Mouse (Mus musculus) activated CD4-positive, CD25-positive, alpha-beta regulatory T cell, adult 4 months (primary cell): ENCODE measurements around the gene Clasp1. TPM values are rescaled to one million over a fixed set of nuclear protein-coding genes. Genes with fewer than 3 reads are reported as not detected.

Source experiments
- ATAC-seq: one replicate; pipeline ENCODE4 v1.8.0; 2017
- polyA plus RNA-seq, 2 experiments: library from polyadenylated mRNA; unstranded; fragments of 100-300 nt; shearing (Covaris generic); gene quantifications; one replicate each; pipeline ENCODE4 v1.2.1; 2017

Gene Clasp1
- polyA plus RNA-seq, 2 experiments from 2014 or later = 36.6 to 44.9 TPM

- no peak for ATAC-seq
These were observed 64.7 kb downstream of the Clasp1 start for GRCm38 (mm10) chr1:118453577-118453976.

- ATAC-seq = no peak
These were observed 66.0 kb downstream of the Clasp1 start for GRCm38 (mm10) chr1:118454817-118455216.

DNA sequence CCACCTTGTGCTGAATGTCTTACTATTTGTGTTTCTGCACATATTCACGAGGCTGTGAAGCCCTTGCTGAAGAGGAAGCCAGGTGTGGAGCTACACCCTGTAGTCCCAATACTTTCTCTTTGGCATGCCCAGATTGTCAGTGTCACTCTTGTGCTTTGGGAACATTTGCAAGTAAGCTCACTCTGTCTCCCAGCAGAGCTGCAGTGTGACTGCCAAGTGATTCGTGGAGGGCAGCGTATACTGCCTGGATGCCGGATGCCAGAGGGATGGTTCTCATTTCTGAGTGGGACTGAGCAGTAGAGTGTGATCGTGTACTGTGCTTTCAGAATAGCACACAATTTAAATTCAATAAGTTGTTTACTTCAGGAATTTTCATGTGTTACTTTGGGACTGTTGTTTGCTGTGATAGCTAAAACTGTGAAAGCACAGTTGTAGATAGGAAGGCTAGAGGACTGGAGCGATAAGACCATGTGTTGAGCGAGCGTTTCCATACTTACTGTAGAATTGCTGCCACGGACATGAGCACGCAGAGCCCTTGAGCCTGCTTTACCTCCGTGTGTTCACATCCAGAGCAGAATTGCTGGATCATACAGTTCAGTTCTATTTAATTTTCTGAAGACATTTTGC, 68.5 kb downstream of the Clasp1 start:
- ATAC-seq = no peak

- no peak for ATAC-seq
These were observed 69.0 kb downstream of the Clasp1 start for GRCm38 (mm10) chr1:118457883-118458259.

- no peak for ATAC-seq
These were observed 69.4 kb downstream of the Clasp1 start for GRCm38 (mm10) chr1:118458279-118458678.

GRCm38 (mm10) chr1:118458963-118459920, 70.4 kb downstream of the Clasp1 start:
- ATAC-seq = peak; percentile 92

GRCm38 (mm10) chr1:118460716-118461115, 71.9 kb downstream of the Clasp1 start:
- ATAC-seq = no peak

- ATAC-seq = no peak
These were observed 77.2 kb downstream of the Clasp1 start for GRCm38 (mm10) chr1:118466041-118466440.

DNA sequence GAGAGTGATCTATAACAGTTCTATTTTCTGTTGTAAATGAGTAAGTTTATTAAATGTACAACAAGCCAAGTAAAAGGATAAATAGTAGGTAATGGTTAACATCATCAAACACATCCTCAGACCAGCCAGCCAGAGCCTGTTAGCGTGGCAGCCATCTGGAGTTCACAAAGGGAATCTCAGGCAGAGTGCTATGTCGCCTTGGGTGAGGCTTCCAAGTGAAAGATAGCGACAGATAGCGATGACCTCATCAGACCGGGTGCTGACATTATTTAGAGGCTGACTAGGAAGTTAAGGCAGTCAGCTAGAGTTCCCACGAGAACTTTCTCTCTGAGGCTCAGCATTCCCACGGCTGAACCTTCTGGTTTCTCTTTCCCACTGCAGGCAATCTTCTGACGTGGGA, 83.5 kb downstream of the Clasp1 start:
- no peak for ATAC-seq

- ATAC-seq = peak; percentile 92
These were observed 88.1 kb downstream of the Clasp1 start for GRCm38 (mm10) chr1:118476919-118477318.

DNA sequence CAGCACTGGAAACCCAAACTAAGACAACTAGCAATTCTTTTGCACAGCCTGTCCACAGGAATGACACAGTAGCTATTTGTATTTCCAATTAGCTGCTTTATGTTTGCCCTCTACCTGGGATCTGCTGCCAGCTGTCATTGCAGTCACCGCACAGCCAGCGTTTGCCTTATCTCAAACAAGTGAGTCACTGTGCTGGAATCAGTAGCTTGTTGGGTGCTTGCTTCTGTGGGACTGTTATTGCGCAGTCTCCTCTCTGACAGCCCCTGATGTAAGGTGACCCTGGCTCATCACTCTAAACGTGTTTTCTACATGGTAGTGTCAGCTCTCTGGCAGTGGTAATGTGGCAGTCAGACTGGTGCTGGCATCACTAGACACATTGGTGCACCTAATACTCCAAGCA, 90.4 kb downstream of the Clasp1 start:
- no peak for ATAC-seq

- no peak for ATAC-seq
These were observed 91.9 kb downstream of the Clasp1 start for GRCm38 (mm10) chr1:118480484-118481364.

GRCm38 (mm10) chr1:118481365-118481702, 92.5 kb downstream of the Clasp1 start:
- ATAC-seq = no peak

- ATAC-seq = no peak
These were observed 92.8 kb downstream of the Clasp1 start for GRCm38 (mm10) chr1:118481703-118482102.

DNA sequence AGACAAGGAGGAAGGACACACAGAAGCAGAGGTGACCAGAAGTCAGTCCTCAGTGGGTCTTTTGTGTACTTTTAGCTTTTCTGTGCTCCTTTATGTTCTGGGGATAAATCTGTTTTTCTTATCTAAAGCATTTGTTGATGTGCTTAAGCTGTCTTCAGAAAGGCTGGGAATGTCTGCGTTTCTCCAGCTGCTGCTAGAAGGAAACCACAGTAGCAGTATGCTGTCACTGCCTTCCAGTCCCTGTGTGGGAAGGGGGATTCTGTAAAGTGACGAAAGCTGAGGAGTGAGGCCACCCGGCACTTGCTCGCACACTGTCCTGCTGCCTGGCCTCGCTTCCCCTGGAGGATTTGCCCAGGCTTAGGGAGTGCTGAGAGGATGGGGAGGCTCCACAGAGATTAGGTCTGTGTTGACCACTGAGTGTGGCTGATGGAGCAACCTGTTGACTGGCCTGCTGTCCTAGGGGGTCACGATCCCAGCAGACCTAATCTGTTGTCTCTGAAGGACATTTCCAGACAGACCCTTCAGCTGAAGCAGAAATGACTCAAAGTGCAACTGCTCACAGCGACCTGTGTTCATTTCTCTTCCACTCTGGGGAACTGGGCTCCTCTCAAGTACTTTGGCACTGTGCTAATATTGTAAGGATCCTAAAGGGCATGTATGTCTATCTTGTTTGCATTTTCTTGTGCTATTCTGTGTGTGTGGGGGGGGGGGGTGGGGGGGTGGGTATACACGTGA, 93.6 kb downstream of the Clasp1 start:
- no peak for ATAC-seq

DNA sequence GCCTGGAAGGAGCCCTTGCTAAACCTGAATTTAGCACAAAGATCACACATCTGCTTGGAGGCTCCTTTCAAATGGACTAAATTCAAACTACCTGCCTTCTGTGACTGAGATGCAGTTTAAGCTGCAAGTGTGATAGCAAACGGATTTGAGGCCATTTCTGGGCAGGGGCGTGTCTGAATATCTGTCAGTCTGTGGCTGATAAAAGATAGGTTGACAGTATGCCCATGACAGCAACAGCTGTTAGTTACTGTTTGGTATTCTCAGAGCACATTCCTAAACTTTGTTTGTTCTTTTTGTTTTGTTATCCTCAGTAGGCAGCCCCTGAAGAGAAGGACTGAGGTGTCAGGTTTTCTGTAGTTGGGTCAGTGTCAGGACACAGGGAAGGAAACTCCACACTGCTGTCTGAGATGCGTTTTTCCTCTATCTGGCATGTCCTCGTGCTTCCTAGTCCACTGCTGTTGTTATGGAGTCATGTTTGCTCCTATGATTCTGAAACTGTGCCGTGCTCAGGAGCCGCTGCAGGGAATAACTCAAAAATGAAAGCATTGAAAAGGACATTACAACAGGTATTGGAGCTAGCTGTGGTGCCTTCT, 94.7 kb downstream of the Clasp1 start:
- no peak for ATAC-seq

DNA sequence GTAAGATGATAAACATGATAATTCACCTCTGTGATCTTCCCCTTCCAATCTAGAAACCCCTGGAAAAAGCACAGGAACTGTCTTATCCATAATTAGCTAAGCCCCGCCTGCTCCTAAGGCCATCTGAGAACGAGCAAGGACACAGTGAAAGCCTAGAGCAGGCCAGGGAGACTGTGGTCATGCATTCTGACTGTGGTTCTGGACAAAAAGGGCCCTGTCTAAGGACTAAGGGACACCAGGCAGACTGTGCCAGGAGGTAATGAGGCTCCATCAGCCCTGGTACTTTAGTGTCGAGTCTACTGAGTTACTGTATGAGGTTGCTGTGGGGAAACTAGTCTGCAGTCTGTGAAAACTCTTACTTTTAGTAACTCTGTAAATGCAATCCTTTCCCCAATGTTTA, 96.7 kb downstream of the Clasp1 start:
- ATAC-seq = no peak

- no peak for ATAC-seq
These were observed 97.2 kb downstream of the Clasp1 start for GRCm38 (mm10) chr1:118486021-118486420.

GRCm38 (mm10) chr1:118492811-118493210, 104.0 kb downstream of the Clasp1 start:
- ATAC-seq = no peak

- ATAC-seq = no peak
These were observed 105.7 kb downstream of the Clasp1 start for GRCm38 (mm10) chr1:118494551-118494950.

- peak; percentile 94 for ATAC-seq
These were observed 109.5 kb downstream of the Clasp1 start for GRCm38 (mm10) chr1:118498311-118498710.

GRCm38 (mm10) chr1:118500606-118501005, 111.7 kb downstream of the Clasp1 start:
- ATAC-seq = no peak
